Mouse (Mus musculus) kidney, postnatal 25 days (tissue): ENCODE data around the gene Birc6.

Source experiments
- DNase-seq, 2 experiments: peaks; one replicate each; pipeline ENCODE4 v3.0.0; 2021; ENCODE audit warnings: mixed read lengths in 2 of 2

Gene Birc6

GRCm38 (mm10) chr17:74527729-74528607 lies at the start of gene Birc6:
Gene Birc6, plus strand, starts transcription at chr17:74528295.
- peak; percentile 100 for DNase-seq

GRCm38 (mm10) chr17:74480361-74481069 lies 47.6 kb upstream of the Birc6 start:
- no peak for DNase-seq

GRCm38 (mm10) chr17:74489024-74489900 lies 38.8 kb upstream of the Birc6 start, which contains the start of gene Yipf4:
Gene Yipf4, plus strand, starts transcription at chr17:74489493.
- DNase-seq, result peak; percentile 98

GRCm38 (mm10) chr17:74489901-74490220 lies 38.2 kb upstream of the Birc6 start:
- no peak for DNase-seq

GRCm38 (mm10) chr17:74491565-74491964 lies 36.5 kb upstream of the Birc6 start:
- DNase-seq, result no peak

- DNase-seq, result no peak
These were observed 27.9 kb upstream of the Birc6 start for GRCm38 (mm10) chr17:74500204-74500603.

GRCm38 (mm10) chr17:74501085-74501484 lies 27.0 kb upstream of the Birc6 start:
- DNase-seq, result no peak

- no peak for DNase-seq
These were observed 20.2 kb upstream of the Birc6 start for GRCm38 (mm10) chr17:74507934-74508333.

GRCm38 (mm10) chr17:74508600-74508999 lies 19.5 kb upstream of the Birc6 start:
- no peak for DNase-seq

GRCm38 (mm10) chr17:74512308-74512707 lies 15.8 kb upstream of the Birc6 start:
- no peak for DNase-seq

- no peak for DNase-seq
These were observed 5.0 kb upstream of the Birc6 start for GRCm38 (mm10) chr17:74522797-74523723.

GRCm38 (mm10) chr17:74526117-74526516 lies 2.0 kb upstream of the Birc6 start:
- no peak for DNase-seq

- no peak for DNase-seq
These were observed 1.1 kb upstream of the Birc6 start for GRCm38 (mm10) chr17:74526806-74527653.

- peak; percentile 21 to 62 for DNase-seq
These were observed 795 bp downstream of the Birc6 start for GRCm38 (mm10) chr17:74528648-74529532.

- no peak for DNase-seq
These were observed 1.4 kb downstream of the Birc6 start for GRCm38 (mm10) chr17:74529533-74529824.

GRCm38 (mm10) chr17:74534971-74535370 lies 6.9 kb downstream of the Birc6 start:
- DNase-seq, result no peak

GRCm38 (mm10) chr17:74537526-74537925 lies 9.4 kb downstream of the Birc6 start:
- no peak for DNase-seq

GRCm38 (mm10) chr17:74543615-74544014 lies 15.5 kb downstream of the Birc6 start:
- no peak for DNase-seq

GRCm38 (mm10) chr17:74554118-74554517 lies 26.0 kb downstream of the Birc6 start:
- DNase-seq, result no peak

GRCm38 (mm10) chr17:74559891-74560290 lies 31.8 kb downstream of the Birc6 start:
- DNase-seq, result no peak
